Mouse (Mus musculus): ENCODE measurements at regions not wholly inside any gene's neighbourhood (a gene's known extent, or its start where the extent isn't known, plus 50 kb on each side); places are given as distances from the start of the nearest gene placed in this dataset.

GRCm38 (mm10) chr17:50419966-50420365, 89.2 kb upstream of the Plcl2 start:
- TF ChIP-seq POLR2A (IDR thresholded peaks at IDR 0.05; ENCODE audit: control insufficient read depth, extremely low read depth, insufficient read depth, low read length, poor library complexity) = no peak
- no peak for TF ChIP-seq CTCF (IDR thresholded peaks at IDR 0.05; ENCODE audit: borderline replicate concordance, control insufficient read depth, extremely low read depth, insufficient read depth, low read length, poor library complexity)
